Mouse (Mus musculus) urinary bladder, postnatal 25 days (tissue): ENCODE measurements around the gene A430089I19Rik.
"Not testable (repeated sequence)": the region's sequence is repeated elsewhere in the genome, so short reads cannot be mapped to it uniquely, and the experiment has no call there.

Experiments
- DNase-seq: peaks from one replicate; pipeline ENCODE4 v3.0.0; 2022; ENCODE audit warnings: low spot score

Gene A430089I19Rik

GRCm38 (mm10) chr5:94306696-94307095 lies at the start of gene A430089I19Rik:
A430089I19Rik (minus strand) TSS chr5:94306796.
- DNase-seq = not testable (repeated sequence)

- not testable (repeated sequence) for DNase-seq
These were observed 32.9 kb upstream of the A430089I19Rik start, which contains the start of gene AA792892 for GRCm38 (mm10) chr5:94339449-94339848. AA792892 (plus strand) TSS chr5:94339749.

GRCm38 (mm10) chr5:94314135-94314534 lies 7.5 kb upstream of the A430089I19Rik start, which contains the start of gene Gm6502:
Gm6502 (plus strand) TSS chr5:94314435.
- not testable (repeated sequence) for DNase-seq
